Mouse (Mus musculus): ENCODE measurements at regions not wholly inside any gene's neighbourhood (a gene's known extent, or its start where the extent isn't known, plus 50 kb on each side); places are given as distances from the start of the nearest gene placed in this dataset.
"Not testable (repeated sequence)": the region's sequence is repeated elsewhere in the genome, so short reads cannot be mapped to it uniquely, and the experiment has no call there.

GRCm38 (mm10) chrX:135112109-135112508 lies 65.3 kb downstream of the Gm15023 start:
- not testable (repeated sequence) for ATAC-seq (replicated peaks; ENCODE audit: low FRiP score, low TSS enrichment, poor library complexity, severe bottlenecking)

GRCm38 (mm10) chrX:135110866-135111265 lies 66.6 kb downstream of the Gm15023 start:
- ATAC-seq (replicated peaks; ENCODE audit: low FRiP score, low TSS enrichment, poor library complexity, severe bottlenecking) = not testable (repeated sequence)

GRCm38 (mm10) chrX:135101594-135101993 lies 75.8 kb downstream of the Gm15023 start:
- ATAC-seq (replicated peaks; ENCODE audit: low FRiP score, low TSS enrichment, poor library complexity, severe bottlenecking) = no peak

GRCm38 (mm10) chrX:135098101-135098500 lies 79.3 kb downstream of the Gm15023 start:
- ATAC-seq (replicated peaks; ENCODE audit: low FRiP score, low TSS enrichment, poor library complexity, severe bottlenecking) = no peak

- no peak for ATAC-seq (replicated peaks; ENCODE audit: low FRiP score, low TSS enrichment, poor library complexity, severe bottlenecking)
These were observed 81.2 kb downstream of the Gm15023 start for GRCm38 (mm10) chrX:135096206-135096605.

GRCm38 (mm10) chrX:135091074-135091473 lies 82.1 kb upstream of the Zmat1 start:
- peak; percentile 83 for ATAC-seq (replicated peaks; ENCODE audit: low FRiP score, low TSS enrichment, poor library complexity, severe bottlenecking)

- peak; percentile 52 for ATAC-seq (replicated peaks; ENCODE audit: low FRiP score, low TSS enrichment, poor library complexity, severe bottlenecking)
These were observed 78.1 kb upstream of the Zmat1 start for GRCm38 (mm10) chrX:135087068-135087579.

- ATAC-seq (replicated peaks; ENCODE audit: low FRiP score, low TSS enrichment, poor library complexity, severe bottlenecking) = peak; percentile 36
These were observed 77.6 kb upstream of the Zmat1 start for GRCm38 (mm10) chrX:135086564-135086963.

- ATAC-seq (replicated peaks; ENCODE audit: low FRiP score, low TSS enrichment, poor library complexity, severe bottlenecking) = peak; percentile 56
These were observed 77.0 kb upstream of the Zmat1 start for GRCm38 (mm10) chrX:135085770-135086553.

- no peak for ATAC-seq (replicated peaks; ENCODE audit: low FRiP score, low TSS enrichment, poor library complexity, severe bottlenecking)
These were observed 71.6 kb upstream of the Zmat1 start for GRCm38 (mm10) chrX:135080380-135081158.

GRCm38 (mm10) chrX:135079388-135079787 lies 70.4 kb upstream of the Zmat1 start:
- no peak for ATAC-seq (replicated peaks; ENCODE audit: low FRiP score, low TSS enrichment, poor library complexity, severe bottlenecking)

GRCm38 (mm10) chrX:135075903-135076302 lies 66.9 kb upstream of the Zmat1 start:
- ATAC-seq (replicated peaks; ENCODE audit: low FRiP score, low TSS enrichment, poor library complexity, severe bottlenecking) = no peak

GRCm38 (mm10) chrX:135069448-135069847 lies 60.4 kb upstream of the Zmat1 start:
- ATAC-seq (replicated peaks; ENCODE audit: low FRiP score, low TSS enrichment, poor library complexity, severe bottlenecking) = no peak

- no peak for ATAC-seq (replicated peaks; ENCODE audit: low FRiP score, low TSS enrichment, poor library complexity, severe bottlenecking)
These were observed 51.2 kb upstream of the Zmat1 start for GRCm38 (mm10) chrX:135060184-135060583.

- ATAC-seq (replicated peaks; ENCODE audit: low FRiP score, low TSS enrichment, poor library complexity, severe bottlenecking) = peak; percentile 59; the same call in 1 of the 2 replicates
These were observed 49.9 kb upstream of the Zmat1 start for GRCm38 (mm10) chrX:135058949-135059348.
